Mouse (Mus musculus) bone marrow, adult 2 months (tissue): ENCODE measurements around the gene Sncb.

Experiments
- CTCF ChIP-seq: fragments of 200-500 bp; IDR thresholded peaks from 2 replicates; pipeline ENCODE4 v1.5.1; 2011; ENCODE audit warnings: low read length, control low read depth; ENCODE audit not compliant: control insufficient read depth, insufficient read depth
- POLR2A ChIP-seq: fragments of 200-500 bp; IDR thresholded peaks from 2 replicates; pipeline ENCODE4 v1.6.1; 2011; ENCODE audit warnings: low read depth, mild to moderate bottlenecking, control low read depth, low read length, borderline replicate concordance; ENCODE audit not compliant: control insufficient read depth

GRCm38 (mm10) chr13:54716916-54717315 is 49.5 kb downstream of the Sncb start:
- peak; percentile 76 for TF ChIP-seq CTCF
- TF ChIP-seq POLR2A: no peak
